Mouse (Mus musculus) kidney, embryonic 14.5 days (tissue): ENCODE results near the gene Spats2l. TPM values are rescaled to one million over a fixed set of nuclear protein-coding genes. Genes with fewer than 3 reads are reported as not detected.

Experiments
- ATAC-seq: fragments of 200-750 bp; cut with Nextera tagmentation; 2 replicates; pipeline ENCODE4 v1.8.0; 2017; ENCODE audit warnings: moderate number of reproducible peaks, mild to moderate bottlenecking, moderate TSS enrichment, moderate library complexity; ENCODE audit not compliant: low FRiP score, low TSS enrichment
- H3K27ac ChIP-seq: fragments of 300-500 bp; sonication (generic); 2 replicates; pipeline ENCODE4 v1.5.1; 2014; ENCODE audit warnings: low read depth, mild to moderate bottlenecking, low read length, moderate library complexity, mixed read lengths
- H3K27me3 ChIP-seq: fragments of 300-500 bp; sonication (generic); 2 replicates; pipeline ENCODE4 v1.6.1; 2014; ENCODE audit warnings: mild to moderate bottlenecking, low read length; ENCODE audit not compliant: control insufficient read depth, insufficient read depth
- H3K36me3 ChIP-seq: fragments of 300-500 bp; sonication (generic); 2 replicates; pipeline ENCODE4 v1.6.1; 2014; ENCODE audit warnings: low read length, mixed read lengths; ENCODE audit not compliant: control insufficient read depth, insufficient read depth
- H3K4me1 ChIP-seq: fragments of 300-500 bp; sonication (generic); 2 replicates; pipeline ENCODE4 v1.6.1; 2014; ENCODE audit warnings: low read length, mixed read lengths; ENCODE audit not compliant: control insufficient read depth, insufficient read depth
- H3K4me2 ChIP-seq: fragments of 300-500 bp; sonication (generic); replicated peaks from 2 replicates; pipeline ENCODE4 v1.6.1; 2014; ENCODE audit warnings: low read depth, mild to moderate bottlenecking, low read length
- H3K4me3 ChIP-seq: fragments of 300-500 bp; sonication (generic); 2 replicates; pipeline ENCODE4 v1.5.1; 2014; ENCODE audit warnings: mild to moderate bottlenecking, low read length
- H3K9ac ChIP-seq: fragments of 300-500 bp; sonication (generic); 2 replicates; pipeline ENCODE4 v1.6.1; 2014; ENCODE audit warnings: low read depth, mild to moderate bottlenecking, low read length, moderate library complexity
- H3K9me3 ChIP-seq: fragments of 300-500 bp; sonication (generic); 2 replicates; pipeline ENCODE4 v1.6.1; 2016; ENCODE audit warnings: low read length; ENCODE audit not compliant: control insufficient read depth
- WGBS: fragments of 180-500 bp; shearing (Covaris S2); extraction: QIAGEN DNeasy Blood & Tissue Kit; methylation state at CpG from one replicate; pipeline ENCODE4 v1.1.7; 2014; 5-methylcytosine and 5-hydroxymethylcytosine counted together
- polyA plus RNA-seq: library from polyadenylated mRNA; unstranded; fragments of >200 nt; fragmentation: Nextera tagmentation; extraction: Ambion mirVana; gene quantifications from 2 replicates; pipeline ENCODE4 v1.2.1, GENCODE M21; 2014

Gene Spats2l
- polyA plus RNA-seq, 1 experiment from 2014 or later, result 47.4 TPM

- Histone ChIP-seq H3K4me2 (peak overlapping the region; percentile 85), H3K9me3 (no peaks in the 10 kb centered on the region), H3K4me1 (peaks cover 4% of the 10 kb centered on the region; the same call in 1 of the 2 replicates), H3K36me3 (no peaks in the 10 kb centered on the region), H3K4me3 (peak overlapping the region; percentile 82), H3K9ac (peak overlapping the region; percentile 88), H3K27ac (peak overlapping the region; percentile 90; the same call in 1 of the 2 replicates), H3K27me3 (no peaks in the 10 kb centered on the region)
- WGBS, result 1% methylated on average over 14 of the region's 14 CpGs
- ATAC-seq, result peak; percentile 12; the same call in 1 of the 2 replicates
Measured at GRCm38 (mm10) chr1:57775496-57775790, 1.5 kb downstream of the Spats2l start.

GRCm38 (mm10) chr1:57776671-57777281, 2.8 kb downstream of the Spats2l start:
- H3K4me3 ChIP-seq, result no peak overlapping the region
- WGBS, result 34% methylated on average over 5 of the region's 5 CpGs
- no peaks in the 10 kb centered on the region for H3K36me3 ChIP-seq
- no peak for ATAC-seq
- H3K27me3 ChIP-seq, result no peaks in the 10 kb centered on the region
- H3K4me1 ChIP-seq, result peaks cover 4% of the 10 kb centered on the region; the same call in 1 of the 2 replicates
- H3K9ac ChIP-seq, result no peak overlapping the region
- H3K4me2 ChIP-seq, result no peak overlapping the region
- H3K9me3 ChIP-seq, result no peaks in the 10 kb centered on the region
- H3K27ac ChIP-seq, result no peak overlapping the region

- no peak for ATAC-seq
- no peak overlapping the region for H3K9ac ChIP-seq
Measured at GRCm38 (mm10) chr1:57784300-57784699, 10.3 kb downstream of the Spats2l start.

GRCm38 (mm10) chr1:57789831-57790230, 15.9 kb downstream of the Spats2l start:
- H3K36me3 ChIP-seq, result no peaks in the 10 kb centered on the region
- H3K4me2 ChIP-seq, result no peak overlapping the region
- no peaks in the 10 kb centered on the region for H3K4me1 ChIP-seq
- H3K27me3 ChIP-seq, result no peaks in the 10 kb centered on the region
- H3K4me3 ChIP-seq, result no peak overlapping the region
- H3K9ac ChIP-seq, result no peak overlapping the region
- H3K27ac ChIP-seq, result no peak overlapping the region
- WGBS, result 91% methylated on average over 5 of the region's 5 CpGs
- ATAC-seq, result no peak
- H3K9me3 ChIP-seq, result no peaks in the 10 kb centered on the region

More at GRCm38 (mm10) chr1:57784300-57784699, 10.3 kb downstream of the Spats2l start:
- no peaks in the 10 kb centered on the region for H3K4me1 ChIP-seq
- H3K27ac ChIP-seq, result no peak overlapping the region
- no peak overlapping the region for H3K4me2 ChIP-seq
- H3K9me3 ChIP-seq, result no peaks in the 10 kb centered on the region
- WGBS, result 86% methylated on average over 4 of the region's 4 CpGs
- H3K4me3 ChIP-seq, result no peak overlapping the region
- H3K36me3 ChIP-seq, result no peaks in the 10 kb centered on the region
- H3K27me3 ChIP-seq, result no peaks in the 10 kb centered on the region

- Histone ChIP-seq H3K27me3 (no peaks in the 10 kb centered on the region), H3K27ac (no peak overlapping the region), H3K9ac (no peak overlapping the region), H3K4me2 (no peak overlapping the region), H3K36me3 (no peaks in the 10 kb centered on the region), H3K4me1 (no peaks in the 10 kb centered on the region), H3K4me3 (no peak overlapping the region), H3K9me3 (no peaks in the 10 kb centered on the region)
- WGBS, result 75% methylated on average over 4 of the region's 4 CpGs
- peak; percentile 43; the same call in 1 of the 2 replicates for ATAC-seq
Measured at GRCm38 (mm10) chr1:57792212-57792611, 18.2 kb downstream of the Spats2l start.

- Histone ChIP-seq H3K27me3 (no peaks in the 10 kb centered on the region), H3K9ac (no peak overlapping the region), H3K36me3 (no peaks in the 10 kb centered on the region), H3K9me3 (no peaks in the 10 kb centered on the region), H3K4me3 (no peak overlapping the region), H3K27ac (no peak overlapping the region), H3K4me2 (no peak overlapping the region), H3K4me1 (no peaks in the 10 kb centered on the region)
- WGBS, result 74% methylated on average over 1 of the region's 1 CpGs
- ATAC-seq, result no peak
Measured at GRCm38 (mm10) chr1:57795838-57796237, 21.9 kb downstream of the Spats2l start.

GRCm38 (mm10) chr1:57799398-57799797, 25.4 kb downstream of the Spats2l start:
- no peaks in the 10 kb centered on the region for H3K27me3 ChIP-seq
- H3K4me3 ChIP-seq, result no peak overlapping the region
- WGBS, result 94% methylated on average over 2 of the region's 2 CpGs
- H3K4me2 ChIP-seq, result no peak overlapping the region
- no peaks in the 10 kb centered on the region for H3K36me3 ChIP-seq
- H3K9ac ChIP-seq, result no peak overlapping the region
- H3K9me3 ChIP-seq, result no peaks in the 10 kb centered on the region
- H3K4me1 ChIP-seq, result no peaks in the 10 kb centered on the region
- no peak overlapping the region for H3K27ac ChIP-seq
- no peak for ATAC-seq

DNA sequence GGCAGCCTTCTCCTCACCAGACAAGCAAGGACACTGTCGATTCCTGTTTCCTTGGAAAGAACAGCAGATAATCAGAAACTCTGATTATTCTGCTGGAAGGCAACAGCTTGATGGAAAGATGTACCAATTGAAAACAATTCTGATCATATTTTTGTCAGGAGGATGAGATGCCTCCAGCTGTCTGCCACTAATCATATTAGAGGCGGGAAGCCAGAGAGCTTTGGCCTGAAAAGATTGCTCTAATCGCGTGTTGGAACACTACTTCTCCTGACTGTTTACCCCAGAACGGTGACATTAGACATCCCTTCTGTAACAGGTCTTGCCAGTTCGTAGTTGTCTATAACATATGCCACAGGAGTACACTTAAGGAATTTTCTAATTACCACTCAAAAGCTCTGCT, 26.9 kb downstream of the Spats2l start:
- Histone ChIP-seq H3K36me3 (no peaks in the 10 kb centered on the region), H3K27me3 (no peaks in the 10 kb centered on the region), H3K27ac (no peak overlapping the region), H3K9ac (no peak overlapping the region), H3K4me2 (no peak overlapping the region), H3K4me3 (no peak overlapping the region), H3K9me3 (no peaks in the 10 kb centered on the region), H3K4me1 (0 out of 2 replicates have a peak, but pooled peaks cover 6% of the 10 kb centered on the region)
- no peak for ATAC-seq
- 92% methylated on average over 6 of the region's 6 CpGs for WGBS

- H3K9ac ChIP-seq, result no peak overlapping the region
- H3K4me3 ChIP-seq, result no peak overlapping the region
- H3K27me3 ChIP-seq, result no peaks in the 10 kb centered on the region
- no peaks in the 10 kb centered on the region for H3K9me3 ChIP-seq
- ATAC-seq, result no peak
- WGBS, result 78% methylated on average over 3 of the region's 3 CpGs
- no peak overlapping the region for H3K4me2 ChIP-seq
- no peak overlapping the region for H3K27ac ChIP-seq
- H3K4me1 ChIP-seq, result 0 out of 2 replicates have a peak, but pooled peaks cover 6% of the 10 kb centered on the region
- H3K36me3 ChIP-seq, result no peaks in the 10 kb centered on the region
Measured at GRCm38 (mm10) chr1:57806126-57806525, 32.2 kb downstream of the Spats2l start.
